Mouse (Mus musculus): ENCODE measurements at regions not wholly inside any gene's neighbourhood (a gene's known extent, or its start where the extent isn't known, plus 50 kb on each side); places are given as distances from the start of the nearest gene placed in this dataset.
"Not testable (repeated sequence)": the region's sequence is repeated elsewhere in the genome, so short reads cannot be mapped to it uniquely, and the experiment has no call there.

- peak; percentile 23 for DNase-seq
Measured at GRCm38 (mm10) chr9:11441241-11441997, 536.8 kb upstream of the Cntn5 start.

DNA sequence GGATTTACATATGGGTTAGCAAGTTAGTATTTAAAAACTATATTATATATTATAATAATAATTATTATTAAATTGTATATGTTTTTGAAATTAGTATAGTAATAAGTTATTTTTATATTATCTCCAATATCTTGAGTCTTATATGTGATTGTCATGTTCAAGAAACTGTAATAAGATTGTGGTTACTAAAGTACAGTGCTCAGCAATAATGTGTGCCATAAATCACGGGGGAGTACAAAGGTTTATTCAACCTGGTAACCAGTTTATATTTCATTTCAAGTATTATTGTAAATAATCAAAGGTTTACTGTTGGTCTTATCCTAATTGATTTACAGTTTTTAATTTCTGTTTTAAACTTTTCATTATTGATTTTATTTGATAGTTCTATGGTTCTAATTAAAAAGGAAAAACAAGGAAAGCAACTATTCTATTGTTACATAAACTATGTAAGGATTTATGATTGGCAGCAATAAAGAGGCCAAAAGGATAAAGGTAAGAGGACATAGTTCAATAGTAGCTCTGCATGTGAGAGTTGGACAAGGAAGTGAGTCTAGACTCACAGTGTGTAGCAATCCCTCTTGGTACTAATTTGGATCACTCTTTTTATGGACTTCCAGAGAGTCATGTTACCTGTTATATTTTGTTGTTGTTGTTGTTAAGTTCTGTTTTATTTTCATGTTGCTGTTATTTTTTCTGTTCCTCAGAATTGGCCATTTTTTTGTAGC, 532.0 kb upstream of the Cntn5 start:
- DNase-seq: no peak

GRCm38 (mm10) chr9:11436014-11436413, 531.4 kb upstream of the Cntn5 start:
- DNase-seq: no peak

DNA sequence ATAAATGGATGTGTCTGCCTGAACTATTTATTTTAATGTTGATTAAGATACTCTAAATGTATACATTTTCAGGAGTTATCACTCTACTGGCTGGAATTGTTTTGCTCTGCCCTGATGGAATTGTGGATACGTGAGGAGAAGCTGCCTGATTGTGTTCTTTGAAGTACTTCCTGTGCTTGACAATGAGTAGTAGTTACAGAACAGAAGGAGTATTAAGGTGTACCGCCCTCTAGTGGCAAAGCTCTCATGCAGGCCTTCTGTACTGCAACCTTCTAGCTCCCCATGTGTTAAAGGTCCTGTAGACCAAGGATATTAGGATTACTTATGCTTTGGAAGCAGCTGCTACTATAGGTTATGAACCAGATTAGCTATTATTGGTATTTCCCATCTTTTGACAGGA, 530.4 kb upstream of the Cntn5 start:
- DNase-seq: peak; percentile 15

- DNase-seq: no peak
Measured at GRCm38 (mm10) chr9:11426473-11426872, 521.9 kb upstream of the Cntn5 start.

DNA sequence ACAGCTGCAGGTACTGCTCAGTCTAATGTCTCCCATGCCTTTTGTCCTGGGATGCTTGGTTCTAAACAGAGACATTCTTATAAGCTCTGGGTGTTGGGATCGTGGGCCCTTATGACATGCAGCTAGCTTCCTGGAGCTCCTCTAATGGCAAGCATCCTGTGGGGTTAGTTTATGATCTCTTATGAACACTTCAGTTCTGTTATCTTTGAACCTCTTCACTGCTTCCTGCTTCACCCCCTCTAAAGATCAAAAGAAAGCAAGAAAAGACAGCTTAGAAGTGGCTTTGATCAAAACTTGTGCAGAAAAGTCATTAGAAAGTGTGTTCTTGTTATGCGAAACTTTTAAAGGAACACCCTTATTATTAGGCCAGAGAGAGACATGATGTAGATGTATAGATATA, 492.3 kb upstream of the Cntn5 start:
- no peak for DNase-seq

GRCm38 (mm10) chr9:11381648-11382075, 477.1 kb upstream of the Cntn5 start:
- no peak for DNase-seq

GRCm38 (mm10) chr9:11380531-11380930, 476.0 kb upstream of the Cntn5 start:
- no peak for DNase-seq

DNA sequence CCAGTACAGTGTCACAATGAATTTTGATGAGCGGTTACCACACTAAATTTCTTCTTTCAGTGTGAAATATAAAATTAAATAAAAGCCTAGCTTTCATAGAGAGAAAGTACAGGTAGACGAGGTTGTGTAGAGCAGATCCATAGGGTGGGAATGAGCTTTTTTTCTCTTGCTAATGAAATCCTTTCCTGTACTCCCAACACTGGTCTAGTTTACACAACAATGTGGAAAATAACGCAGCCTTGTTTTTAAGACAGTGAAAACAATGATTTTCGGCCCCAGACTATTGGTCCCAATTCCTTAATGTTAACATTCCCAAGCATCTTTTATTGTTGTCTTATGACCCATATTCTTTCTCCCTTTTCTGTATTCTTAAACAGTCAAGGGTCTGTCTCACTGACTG, 473.5 kb upstream of the Cntn5 start:
- no peak for DNase-seq

DNA sequence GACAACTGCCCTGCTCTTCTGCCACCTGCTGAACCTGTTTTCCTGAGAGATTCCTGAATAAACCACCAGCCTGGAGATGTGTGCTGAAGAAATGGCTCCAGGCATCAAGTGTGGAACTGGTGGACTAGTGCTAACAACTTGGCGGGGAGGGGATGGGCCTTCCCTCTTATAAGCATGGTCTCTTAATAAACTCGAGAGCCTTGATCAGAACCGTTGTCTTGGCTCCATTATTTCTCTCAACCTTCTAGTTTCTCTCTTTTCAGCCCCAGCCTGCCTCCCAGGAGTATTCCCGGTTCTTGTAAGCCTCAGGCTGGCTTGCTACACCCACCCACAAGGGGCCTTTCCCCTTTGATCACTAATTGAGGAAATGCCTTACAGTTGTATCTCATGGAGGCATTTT, 473.0 kb upstream of the Cntn5 start:
- DNase-seq: no peak

GRCm38 (mm10) chr9:11373294-11373903, 468.8 kb upstream of the Cntn5 start:
- no peak for DNase-seq

- DNase-seq: no peak
Measured at GRCm38 (mm10) chr9:11368056-11368455, 463.5 kb upstream of the Cntn5 start.

DNA sequence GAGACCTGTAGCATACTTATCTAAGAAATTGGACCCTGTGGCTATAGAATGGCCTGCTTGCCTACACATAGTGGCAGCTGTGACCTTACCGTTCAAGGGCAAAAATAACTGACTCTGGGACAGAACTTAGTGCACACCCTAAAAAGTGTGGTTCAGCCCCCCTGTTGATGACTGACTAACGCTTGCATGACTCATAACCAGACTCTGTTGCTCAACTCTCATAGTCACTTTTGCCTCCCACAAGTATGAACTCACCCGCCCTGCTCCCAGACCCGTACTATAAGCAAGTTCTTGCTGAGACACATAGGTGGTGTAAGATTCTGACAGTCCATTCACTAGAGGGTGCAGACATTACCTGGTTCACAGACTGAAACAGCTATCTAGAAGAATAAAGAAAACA, 424.3 kb upstream of the Cntn5 start:
- DNase-seq: no peak

GRCm38 (mm10) chr9:11317221-11317620, 412.6 kb upstream of the Cntn5 start:
- DNase-seq: no peak

DNA sequence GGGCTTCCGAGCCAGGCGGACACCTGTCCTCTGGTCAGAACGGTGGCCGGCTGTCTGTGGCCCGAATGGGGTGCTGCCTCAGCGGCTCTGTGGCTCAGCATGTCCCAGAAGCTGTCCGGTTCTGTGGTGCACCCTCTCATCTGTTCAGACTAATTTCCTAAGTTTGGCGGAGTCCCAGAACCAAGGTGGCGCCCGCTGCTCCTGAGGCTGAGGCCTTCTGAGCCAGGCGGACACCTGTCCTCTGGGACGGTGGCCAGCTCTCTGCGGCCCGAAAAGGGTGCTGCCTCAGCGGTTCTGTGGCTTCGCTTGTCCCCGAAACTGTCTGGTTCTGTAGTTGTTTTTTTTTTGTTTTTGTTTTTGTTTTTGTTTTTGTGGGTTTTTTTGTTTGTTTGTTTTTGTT, 392.5 kb upstream of the Cntn5 start:
- DNase-seq: not testable (repeated sequence)

DNA sequence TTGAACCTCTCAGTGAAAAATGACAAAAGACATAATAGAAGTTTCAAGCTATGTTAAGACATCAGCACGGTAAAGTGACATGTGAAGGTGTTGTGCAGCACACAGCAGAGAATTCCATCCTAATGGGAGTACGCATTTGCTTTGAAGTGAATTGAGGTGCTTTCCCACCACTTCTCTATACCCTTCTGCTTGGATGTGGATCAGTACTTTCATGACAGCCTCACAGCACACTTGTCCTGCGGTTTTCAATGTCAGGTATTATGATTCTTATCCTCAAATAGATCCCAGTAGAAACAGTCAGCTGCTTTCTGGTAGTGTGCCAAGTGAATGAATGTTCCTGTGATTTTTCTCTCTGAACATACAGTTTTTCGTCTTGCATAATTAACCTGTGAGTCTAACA, 380.6 kb upstream of the Cntn5 start:
- no peak for DNase-seq

- no peak for DNase-seq
Measured at GRCm38 (mm10) chr9:11284549-11284948, 380.0 kb upstream of the Cntn5 start.

GRCm38 (mm10) chr9:11279409-11280127, 375.0 kb upstream of the Cntn5 start:
- no peak for DNase-seq

DNA sequence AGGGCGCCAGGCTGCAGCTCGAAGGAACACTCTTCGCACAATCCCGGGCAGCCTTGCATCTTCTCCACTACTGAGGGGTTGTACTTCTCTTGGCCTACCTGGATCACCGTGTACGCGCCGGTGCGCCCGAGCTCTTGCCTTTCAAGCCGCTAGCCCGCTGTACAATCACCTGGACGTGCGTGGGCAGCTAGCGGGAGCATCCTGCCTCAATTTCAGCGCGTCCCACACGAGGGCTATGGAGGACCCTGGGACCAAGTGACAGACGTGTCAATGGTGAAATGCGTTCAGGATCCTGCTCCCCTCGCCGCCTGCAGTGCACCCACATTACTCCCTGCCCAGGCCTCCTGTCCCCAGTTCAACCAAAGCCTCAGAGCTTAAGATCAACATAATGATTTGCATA, 373.2 kb upstream of the Cntn5 start:
- no peak for DNase-seq

DNA sequence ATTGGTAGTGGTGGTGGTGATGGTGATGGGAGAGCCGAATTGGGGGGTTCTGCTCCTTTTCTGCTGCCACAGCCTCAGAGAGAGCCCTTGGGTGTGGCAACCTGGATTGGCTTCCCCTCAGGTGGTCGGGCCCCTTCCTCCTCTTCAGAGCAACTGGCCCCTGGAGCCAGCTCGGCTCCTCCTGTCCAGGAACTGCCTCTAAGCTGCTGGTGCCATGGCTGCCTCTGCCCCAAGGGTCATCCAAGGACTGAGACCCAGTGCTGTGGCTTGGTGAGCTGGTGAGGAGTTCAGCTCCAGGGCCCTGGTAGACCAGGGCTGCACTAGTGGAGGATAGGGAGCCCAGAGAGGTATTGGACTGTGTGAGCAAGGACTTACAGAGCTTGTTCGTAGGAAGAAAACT, 372.4 kb upstream of the Cntn5 start:
- DNase-seq: no peak

DNA sequence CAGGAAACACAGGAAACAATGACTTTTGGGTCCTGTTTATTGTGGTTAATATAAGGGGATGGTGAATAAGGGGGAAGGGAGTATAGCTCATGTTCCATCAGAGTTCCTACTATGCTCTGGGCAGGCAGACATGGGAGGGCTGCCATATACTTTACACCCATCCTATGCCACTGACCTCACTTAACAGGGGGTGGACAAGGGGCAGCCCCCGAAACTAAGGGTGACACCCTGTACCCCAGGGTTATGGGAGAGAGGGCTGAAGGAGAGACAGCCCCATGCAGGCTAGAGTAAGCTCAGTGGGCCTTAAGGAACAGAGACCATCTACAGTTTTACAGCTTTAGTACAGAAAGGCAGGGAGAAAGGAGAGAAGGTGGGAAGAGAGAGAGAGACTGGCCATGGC, 352.3 kb upstream of the Cntn5 start:
- DNase-seq: no peak

- no peak for DNase-seq
Measured at GRCm38 (mm10) chr9:11206829-11207228, 302.3 kb upstream of the Cntn5 start.

DNA sequence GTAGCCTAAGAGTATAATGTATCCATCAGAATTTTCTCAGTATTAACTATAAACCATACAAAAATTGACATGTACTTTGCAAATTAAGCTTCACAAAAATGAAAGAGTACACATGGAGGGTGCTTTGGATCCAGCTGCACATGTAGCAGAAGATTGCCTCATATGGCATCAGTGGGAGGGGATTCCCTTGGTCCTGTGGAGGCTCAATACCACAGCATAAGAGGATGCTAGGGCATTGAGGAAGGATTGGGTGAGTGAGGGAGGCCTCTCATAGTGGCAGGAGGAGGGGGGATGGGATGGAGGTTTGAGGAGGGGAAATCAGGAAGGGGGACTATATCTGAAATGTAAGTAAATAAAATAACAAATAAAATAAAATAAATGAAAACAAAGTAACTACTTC, 301.7 kb upstream of the Cntn5 start:
- no peak for DNase-seq
